Mouse (Mus musculus) intestine, embryonic 16.5 days (tissue): ENCODE measurements around the gene Elmsan1. TPM values are rescaled to one million over a fixed set of nuclear protein-coding genes. Genes with fewer than 3 reads are reported as not detected.

Source experiments
- ATAC-seq: fragments of 200-750 bp; cut with Nextera tagmentation; 2 replicates; pipeline ENCODE4 v1.8.0; 2017; ENCODE audit warnings: moderate TSS enrichment, moderate library complexity
- H3K27ac ChIP-seq: fragments of 300-500 bp; sonication (generic); 2 replicates; pipeline ENCODE4 v1.5.1; 2014; ENCODE audit warnings: mild to moderate bottlenecking, low read length
- H3K27me3 ChIP-seq: fragments of 300-500 bp; sonication (generic); replicated peaks from 2 replicates; pipeline ENCODE4 v1.6.1; 2014; ENCODE audit warnings: low read length, control low read depth, mixed read lengths; ENCODE audit not compliant: control insufficient read depth, insufficient read depth
- H3K36me3 ChIP-seq: fragments of 300-500 bp; sonication (generic); 2 replicates; pipeline ENCODE4 v1.6.1; 2014; ENCODE audit warnings: low read length, control low read depth; ENCODE audit not compliant: control insufficient read depth, insufficient read depth
- H3K4me1 ChIP-seq: fragments of 300-500 bp; sonication (generic); 2 replicates; pipeline ENCODE4 v1.6.1; 2014; ENCODE audit warnings: low read length, control low read depth, mixed read lengths; ENCODE audit not compliant: control insufficient read depth, insufficient read depth
- H3K4me2 ChIP-seq: fragments of 300-500 bp; sonication (generic); 2 replicates; pipeline ENCODE4 v1.6.1; 2014; ENCODE audit warnings: low read depth, low read length, control low read depth
- H3K4me3 ChIP-seq: fragments of 300-500 bp; sonication (generic); 2 replicates; pipeline ENCODE4 v1.5.1; 2014; ENCODE audit warnings: mild to moderate bottlenecking, low read length
- H3K9ac ChIP-seq: fragments of 300-500 bp; sonication (generic); 2 replicates; pipeline ENCODE4 v1.6.1; 2014; ENCODE audit warnings: low read depth, low read length
- H3K9me3 ChIP-seq: fragments of 300-500 bp; sonication (generic); 2 replicates; pipeline ENCODE4 v1.6.1; 2016; ENCODE audit warnings: low read length, control low read depth; ENCODE audit not compliant: control insufficient read depth
- WGBS: fragments of 180-500 bp; shearing (Covaris S2); extraction: QIAGEN DNeasy Blood & Tissue Kit; methylation state at CpG from one replicate; pipeline ENCODE4 v1.1.7; 2014; 5-methylcytosine and 5-hydroxymethylcytosine counted together
- polyA plus RNA-seq: library from polyadenylated mRNA; unstranded; fragments of >200 nt; fragmentation: Nextera tagmentation; extraction: Ambion mirVana; gene quantifications from 2 replicates; pipeline ENCODE4 v1.2.1, GENCODE M21; 2015

Elmsan1 gene
- polyA plus RNA-seq, 1 experiment from 2014 or later: 6.3 TPM

DNA sequence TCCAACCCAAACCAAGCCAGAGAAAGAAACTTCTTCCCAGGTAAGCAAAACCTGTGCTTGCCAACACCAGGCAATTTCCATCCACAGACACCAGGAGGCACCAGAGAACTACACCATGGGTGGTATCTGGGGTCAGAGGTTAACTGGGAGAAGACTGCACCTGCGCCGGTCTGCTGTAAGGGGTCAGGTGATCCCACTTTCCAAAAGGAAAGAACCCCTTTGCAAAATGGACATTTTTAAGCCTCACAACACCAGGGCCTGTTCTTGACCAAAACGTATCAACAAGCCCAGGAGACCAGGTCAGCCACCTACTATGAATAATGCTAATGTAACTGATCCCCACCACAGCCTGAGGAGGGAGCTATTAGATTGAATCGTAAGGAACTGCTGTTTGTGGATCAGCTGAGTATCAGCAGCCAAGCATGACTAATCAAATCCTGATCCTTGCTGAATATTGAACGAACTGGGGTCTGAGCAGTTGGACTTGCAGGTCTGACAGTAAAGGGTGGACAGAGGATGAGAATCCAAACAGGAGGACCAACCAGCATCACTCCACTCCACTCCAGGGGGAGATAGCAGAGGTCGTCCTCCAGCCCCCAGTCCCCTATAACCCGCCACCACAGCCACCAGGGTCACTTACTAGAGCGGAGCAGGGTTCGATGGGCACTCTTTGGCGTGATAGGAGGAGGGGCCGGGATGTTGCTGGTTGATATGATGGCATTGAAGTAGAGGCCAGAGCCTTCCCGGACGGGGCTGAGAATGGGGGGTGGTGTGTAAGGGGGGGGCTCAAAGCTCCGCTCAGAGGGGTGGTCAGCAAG lies 56.9 kb downstream of the Elmsan1 start:
- H3K4me1 ChIP-seq: peaks cover 16% of the 10 kb centered on the region; the same call in 1 of the 2 replicates
- H3K9ac ChIP-seq: no peak overlapping the region
- 75% methylated on average over 14 of the region's 14 CpGs for WGBS
- no peak overlapping the region for H3K27ac ChIP-seq
- no peak overlapping the region for H3K4me2 ChIP-seq
- peak; percentile 36 for ATAC-seq
- no peaks in the 10 kb centered on the region for H3K27me3 ChIP-seq
- H3K4me3 ChIP-seq: no peak overlapping the region
- H3K36me3 ChIP-seq: peaks cover 27% of the 10 kb centered on the region
- H3K9me3 ChIP-seq: no peaks in the 10 kb centered on the region

DNA sequence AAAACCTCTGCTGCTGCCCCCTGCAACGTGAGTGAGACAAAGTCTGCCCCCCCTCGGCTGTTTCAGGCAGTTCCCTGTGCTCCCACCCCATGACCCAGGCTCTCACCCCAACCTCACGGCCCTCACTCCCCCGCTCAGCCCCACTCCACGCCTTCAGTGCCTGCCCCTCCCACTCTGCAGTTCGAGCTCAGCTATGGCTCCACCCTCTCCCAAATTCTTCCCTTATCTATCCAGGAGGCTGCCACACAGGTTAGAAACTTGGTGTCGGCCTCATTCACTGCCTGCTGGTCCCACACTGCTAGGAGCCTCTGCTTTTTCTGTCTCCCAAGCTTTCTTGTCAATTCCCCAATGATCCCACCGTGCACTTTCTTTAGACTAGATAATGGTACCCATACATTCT lies 57.6 kb downstream of the Elmsan1 start:
- no peak overlapping the region for H3K9ac ChIP-seq
- H3K4me2 ChIP-seq: no peak overlapping the region
- no peak overlapping the region for H3K27ac ChIP-seq
- 49% methylated on average over 8 of the region's 8 CpGs for WGBS
- no peaks in the 10 kb centered on the region for H3K9me3 ChIP-seq
- ATAC-seq: peak; percentile 45; the same call in 1 of the 2 replicates
- peaks cover 14% of the 10 kb centered on the region; the same call in 1 of the 2 replicates for H3K4me1 ChIP-seq
- H3K36me3 ChIP-seq: peaks cover 34% of the 10 kb centered on the region
- H3K27me3 ChIP-seq: no peaks in the 10 kb centered on the region
- H3K4me3 ChIP-seq: no peak overlapping the region

- whole genome bisulfite sequencing: 93% methylated on average over 8 of the region's 8 CpGs
- Histone ChIP-seq H3K27ac (no peak overlapping the region), H3K4me1 (peaks cover 7% of the 10 kb centered on the region; the same call in 1 of the 2 replicates), H3K36me3 (peaks cover 35% of the 10 kb centered on the region), H3K4me2 (no peak overlapping the region), H3K27me3 (no peaks in the 10 kb centered on the region), H3K9me3 (no peaks in the 10 kb centered on the region), H3K4me3 (no peak overlapping the region), H3K9ac (no peak overlapping the region)
- ATAC-seq: no peak
Measured at GRCm38 (mm10) chr12:84160491-84160890, 58.2 kb downstream of the Elmsan1 start.

GRCm38 (mm10) chr12:84158156-84158555 lies 60.5 kb downstream of the Elmsan1 start:
- H3K36me3 ChIP-seq: peaks cover 35% of the 10 kb centered on the region
- no peak overlapping the region for H3K4me3 ChIP-seq
- H3K27ac ChIP-seq: no peak overlapping the region
- H3K4me1 ChIP-seq: peaks cover 8% of the 10 kb centered on the region; the same call in 1 of the 2 replicates
- H3K4me2 ChIP-seq: no peak overlapping the region
- WGBS: 85% methylated on average over 14 of the region's 14 CpGs
- no peaks in the 10 kb centered on the region for H3K9me3 ChIP-seq
- ATAC-seq: no peak
- no peak overlapping the region for H3K9ac ChIP-seq
- no peaks in the 10 kb centered on the region for H3K27me3 ChIP-seq

- no peak overlapping the region for H3K4me3 ChIP-seq
- H3K27ac ChIP-seq: no peak overlapping the region
- ATAC-seq: no peak
- H3K4me1 ChIP-seq: peaks cover 21% of the 10 kb centered on the region
- 95% methylated on average over 18 of the region's 18 CpGs for WGBS
- H3K27me3 ChIP-seq: no peaks in the 10 kb centered on the region
- no peak overlapping the region for H3K9ac ChIP-seq
- peaks cover 27% of the 10 kb centered on the region for H3K36me3 ChIP-seq
- H3K4me2 ChIP-seq: no peak overlapping the region
- no peaks in the 10 kb centered on the region for H3K9me3 ChIP-seq
Measured at GRCm38 (mm10) chr12:84156210-84156609, 62.5 kb downstream of the Elmsan1 start.

- H3K4me2 ChIP-seq: no peak overlapping the region
- peaks cover 25% of the 10 kb centered on the region for H3K36me3 ChIP-seq
- ATAC-seq: no peak
Measured at GRCm38 (mm10) chr12:84155523-84155871, 63.2 kb downstream of the Elmsan1 start.

DNA sequence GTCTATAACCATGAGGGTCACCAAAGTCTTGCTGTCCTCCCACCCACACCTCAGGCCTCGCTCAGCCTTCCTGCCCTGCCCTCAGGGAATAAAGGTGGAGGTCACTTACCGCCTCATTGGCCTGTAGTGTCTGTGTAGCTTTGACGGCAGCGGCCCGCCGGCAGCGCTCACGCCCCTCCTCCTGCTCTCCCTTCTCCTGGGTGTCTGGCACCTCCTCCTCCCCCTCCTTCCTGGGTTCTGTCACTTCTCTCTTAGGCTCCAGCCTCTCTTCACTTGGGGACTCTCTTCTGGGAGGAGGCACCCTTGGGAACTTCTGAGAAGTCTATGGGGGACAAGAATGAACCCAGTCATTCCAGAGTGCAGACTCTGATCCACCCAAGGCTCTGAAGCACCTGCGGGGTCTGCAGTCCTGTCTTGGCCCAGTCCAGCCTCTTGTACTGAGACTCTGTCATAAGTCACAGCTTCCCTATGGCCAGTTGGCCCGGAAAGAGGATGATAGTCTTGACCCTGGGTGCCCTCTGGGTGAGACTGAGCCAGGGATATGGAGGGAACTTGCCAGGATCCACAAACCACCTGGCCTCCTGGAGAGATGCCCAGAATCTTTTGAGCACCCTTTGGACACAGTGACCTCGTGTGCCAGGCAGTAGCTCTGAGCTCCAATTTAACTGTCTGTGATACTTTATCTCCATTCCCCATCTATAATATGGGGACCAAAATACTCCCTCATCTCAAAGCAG lies 63.7 kb downstream of the Elmsan1 start:
- Histone ChIP-seq H3K27me3 (no peaks in the 10 kb centered on the region), H3K27ac (no peak overlapping the region), H3K4me3 (no peak overlapping the region), H3K4me1 (peaks cover 24% of the 10 kb centered on the region), H3K36me3 (peaks cover 21% of the 10 kb centered on the region), H3K4me2 (no peak overlapping the region), H3K9me3 (no peaks in the 10 kb centered on the region), H3K9ac (no peak overlapping the region)
- 65% methylated on average over 11 of the region's 11 CpGs for WGBS
- no peak for ATAC-seq

More at GRCm38 (mm10) chr12:84155523-84155871, 63.2 kb downstream of the Elmsan1 start:
- peaks cover 24% of the 10 kb centered on the region for H3K4me1 ChIP-seq
- WGBS: 85% methylated on average over 2 of the region's 2 CpGs
- no peak overlapping the region for H3K9ac ChIP-seq
- no peaks in the 10 kb centered on the region for H3K9me3 ChIP-seq
- no peaks in the 10 kb centered on the region for H3K27me3 ChIP-seq
- no peak overlapping the region for H3K4me3 ChIP-seq
- no peak overlapping the region for H3K27ac ChIP-seq

DNA sequence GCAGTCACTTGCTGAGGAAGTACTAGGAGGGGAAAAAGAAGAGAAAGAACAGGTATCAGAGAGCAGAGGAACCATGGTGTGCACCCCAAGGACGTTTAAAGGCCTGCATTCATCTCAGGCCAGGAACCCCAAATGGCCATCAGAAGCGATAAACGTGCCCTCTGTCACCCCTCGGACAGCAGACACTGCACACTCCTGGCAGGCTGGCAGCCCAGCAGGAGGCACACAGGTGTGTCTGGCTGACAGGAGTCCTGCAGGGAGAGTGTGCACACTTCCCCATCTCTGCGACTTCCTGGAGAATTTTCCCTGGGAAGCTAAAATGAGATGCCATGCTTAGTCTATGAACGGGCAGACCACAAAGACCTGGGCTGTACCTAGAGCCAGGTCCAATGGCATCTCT lies 65.3 kb downstream of the Elmsan1 start:
- WGBS: 81% methylated on average over 6 of the region's 6 CpGs
- Histone ChIP-seq H3K27me3 (no peaks in the 10 kb centered on the region), H3K4me2 (no peak overlapping the region), H3K36me3 (peaks cover 16% of the 10 kb centered on the region; the same call in 1 of the 2 replicates), H3K4me3 (no peak overlapping the region), H3K27ac (0 out of 2 replicates have a peak overlapping the region, but pooled peaks have one; percentile 80), H3K4me1 (peaks cover 24% of the 10 kb centered on the region), H3K9me3 (no peaks in the 10 kb centered on the region), H3K9ac (peak overlapping the region; percentile 45; the same call in 1 of the 2 replicates)
- no peak for ATAC-seq
